Mouse (Mus musculus): ENCODE results near the gene Smim12. TPM values are rescaled to one million over a fixed set of nuclear protein-coding genes. Genes with fewer than 3 reads are reported as not detected.

Gene Smim12
- polyA plus RNA-seq, 1 experiment from 2014 or later = 35.0 TPM

- H3K4me3 ChIP-seq (ENCODE audit: low read depth, low read length) = no peak overlapping the region
- no peaks in the 10 kb centered on the region for H3K4me1 ChIP-seq (ENCODE audit: insufficient read depth)
- no peak for DNase-seq
- H3K27ac ChIP-seq (ENCODE audit: low read depth) = no peak overlapping the region
- 71% methylated on average over 1 of the region's 1 CpGs for WGBS (ENCODE audit: insufficient replicate concordance)
- no peak for ATAC-seq
- H3K4me2 ChIP-seq (ENCODE audit: low read depth, low read length) = no peak overlapping the region
- H3K9ac ChIP-seq (replicated peaks) = no peak overlapping the region
- no peaks in the 10 kb centered on the region for H3K9me3 ChIP-seq (ENCODE audit: low read length)
- H3K27me3 ChIP-seq (ENCODE audit: insufficient read depth, low read length) = no peaks in the 10 kb centered on the region
- TF ChIP-seq CTCF (IDR thresholded peaks at IDR 0.05; ENCODE audit: low read depth) = no peak
- no peak for TF ChIP-seq EP300 (IDR thresholded peaks at IDR 0.05; ENCODE audit: low read depth)
- H3K36me3 ChIP-seq (replicated peaks; ENCODE audit: insufficient read depth, low read length) = no peaks in the 10 kb centered on the region
Observed at GRCm38 (mm10) chr4:127203081-127203480, 40.5 kb upstream of the Smim12 start.

GRCm38 (mm10) chr4:127211318-127211717 lies 32.3 kb upstream of the Smim12 start:
- Histone ChIP-seq H3K4me1 (ENCODE audit: insufficient read depth) (no peaks in the 10 kb centered on the region), H3K9me3 (ENCODE audit: low read length) (no peaks in the 10 kb centered on the region), H3K27ac (ENCODE audit: low read depth) (no peak overlapping the region), H3K36me3 (replicated peaks; ENCODE audit: insufficient read depth, low read length) (no peaks in the 10 kb centered on the region), H3K4me3 (ENCODE audit: low read depth, low read length) (no peak overlapping the region), H3K4me2 (ENCODE audit: low read depth, low read length) (no peak overlapping the region), H3K27me3 (ENCODE audit: insufficient read depth, low read length) (no peaks in the 10 kb centered on the region; the same call in 1 of the 2 replicates), H3K9ac (replicated peaks) (no peak overlapping the region)
- no peak for DNase-seq
- no peak for ATAC-seq
- WGBS (ENCODE audit: insufficient replicate concordance) = 73% methylated on average over 9 of the region's 9 CpGs
- TF ChIP-seq EP300 (IDR thresholded peaks at IDR 0.05; ENCODE audit: low read depth) (no peak), CTCF (IDR thresholded peaks at IDR 0.05; ENCODE audit: low read depth) (no peak)

- no peaks in the 10 kb centered on the region; the same call in 1 of the 2 replicates for H3K27me3 ChIP-seq (ENCODE audit: insufficient read depth, low read length)
- WGBS (ENCODE audit: insufficient replicate concordance) = 18% methylated on average over 28 of the region's 28 CpGs
- H3K4me2 ChIP-seq (ENCODE audit: low read depth, low read length) = no peak overlapping the region
- ATAC-seq (no peak), DNase-seq (no peak)
- H3K4me1 ChIP-seq (ENCODE audit: insufficient read depth) = no peaks in the 10 kb centered on the region
- H3K36me3 ChIP-seq (replicated peaks; ENCODE audit: insufficient read depth, low read length) = no peaks in the 10 kb centered on the region
- H3K9ac ChIP-seq (replicated peaks) = no peak overlapping the region
- H3K9me3 ChIP-seq (ENCODE audit: low read length) = no peaks in the 10 kb centered on the region
- no peak overlapping the region for H3K4me3 ChIP-seq (ENCODE audit: low read depth, low read length)
- H3K27ac ChIP-seq (ENCODE audit: low read depth) = no peak overlapping the region
- TF ChIP-seq EP300 (IDR thresholded peaks at IDR 0.05; ENCODE audit: low read depth) = no peak
- TF ChIP-seq CTCF (IDR thresholded peaks at IDR 0.05; ENCODE audit: low read depth) = no peak
Observed at GRCm38 (mm10) chr4:127214510-127214909, 29.1 kb upstream of the Smim12 start.

- 45% methylated on average over 11 of the region's 11 CpGs for WGBS (ENCODE audit: insufficient replicate concordance)
- TF ChIP-seq CTCF (IDR thresholded peaks at IDR 0.05; ENCODE audit: low read depth) (peak; percentile 19; the same call in 1 of the 2 replicates), EP300 (IDR thresholded peaks at IDR 0.05; ENCODE audit: low read depth) (no peak)
- Histone ChIP-seq H3K36me3 (replicated peaks; ENCODE audit: insufficient read depth, low read length) (no peaks in the 10 kb centered on the region), H3K9me3 (ENCODE audit: low read length) (no peaks in the 10 kb centered on the region), H3K27me3 (ENCODE audit: insufficient read depth, low read length) (no peaks in the 10 kb centered on the region; the same call in 1 of the 2 replicates), H3K9ac (replicated peaks) (no peak overlapping the region), H3K4me3 (ENCODE audit: low read depth, low read length) (no peak overlapping the region), H3K4me1 (ENCODE audit: insufficient read depth) (no peaks in the 10 kb centered on the region), H3K4me2 (ENCODE audit: low read depth, low read length) (no peak overlapping the region), H3K27ac (ENCODE audit: low read depth) (no peak overlapping the region)
- no peak for DNase-seq
- no peak for ATAC-seq
Observed at GRCm38 (mm10) chr4:127215103-127215502, 28.5 kb upstream of the Smim12 start.

- Histone ChIP-seq H3K9ac (replicated peaks) (no peak overlapping the region), H3K9me3 (ENCODE audit: low read length) (no peaks in the 10 kb centered on the region), H3K4me1 (ENCODE audit: insufficient read depth) (no peaks in the 10 kb centered on the region), H3K27ac (ENCODE audit: low read depth) (no peak overlapping the region), H3K4me2 (ENCODE audit: low read depth, low read length) (no peak overlapping the region), H3K27me3 (ENCODE audit: insufficient read depth, low read length) (no peaks in the 10 kb centered on the region; the same call in 1 of the 2 replicates), H3K4me3 (ENCODE audit: low read depth, low read length) (no peak overlapping the region), H3K36me3 (replicated peaks; ENCODE audit: insufficient read depth, low read length) (no peaks in the 10 kb centered on the region)
- TF ChIP-seq EP300 (IDR thresholded peaks at IDR 0.05; ENCODE audit: low read depth) = no peak
- TF ChIP-seq CTCF (IDR thresholded peaks at IDR 0.05; ENCODE audit: low read depth) = no peak
- 57% methylated on average over 5 of the region's 9 CpGs for WGBS (ENCODE audit: insufficient replicate concordance)
- ATAC-seq (no peak), DNase-seq (no peak)
Observed at GRCm38 (mm10) chr4:127215799-127216198, 27.8 kb upstream of the Smim12 start.

GRCm38 (mm10) chr4:127216251-127216651 lies 27.3 kb upstream of the Smim12 start:
- TF ChIP-seq CTCF (IDR thresholded peaks at IDR 0.05; ENCODE audit: low read depth) (no peak), EP300 (IDR thresholded peaks at IDR 0.05; ENCODE audit: low read depth) (no peak)
- DNase-seq = no peak
- Histone ChIP-seq H3K4me1 (ENCODE audit: insufficient read depth) (no peaks in the 10 kb centered on the region), H3K9me3 (ENCODE audit: low read length) (no peaks in the 10 kb centered on the region), H3K27ac (ENCODE audit: low read depth) (no peak overlapping the region), H3K9ac (replicated peaks) (no peak overlapping the region), H3K36me3 (replicated peaks; ENCODE audit: insufficient read depth, low read length) (no peaks in the 10 kb centered on the region), H3K27me3 (ENCODE audit: insufficient read depth, low read length) (no peaks in the 10 kb centered on the region; the same call in 1 of the 2 replicates), H3K4me2 (ENCODE audit: low read depth, low read length) (no peak overlapping the region), H3K4me3 (ENCODE audit: low read depth, low read length) (no peak overlapping the region)
- WGBS (ENCODE audit: insufficient replicate concordance) = 70% methylated on average over 4 of the region's 4 CpGs
- ATAC-seq = no peak

- DNase-seq = no peak
- WGBS (ENCODE audit: insufficient replicate concordance) = 70% methylated on average over 11 of the region's 11 CpGs
- Histone ChIP-seq H3K4me2 (ENCODE audit: low read depth, low read length) (no peak overlapping the region), H3K9me3 (ENCODE audit: low read length) (no peaks in the 10 kb centered on the region), H3K27ac (ENCODE audit: low read depth) (no peak overlapping the region), H3K9ac (replicated peaks) (no peak overlapping the region), H3K4me1 (ENCODE audit: insufficient read depth) (no peaks in the 10 kb centered on the region), H3K4me3 (ENCODE audit: low read depth, low read length) (no peak overlapping the region), H3K36me3 (replicated peaks; ENCODE audit: insufficient read depth, low read length) (no peaks in the 10 kb centered on the region), H3K27me3 (ENCODE audit: insufficient read depth, low read length) (no peaks in the 10 kb centered on the region; the same call in 1 of the 2 replicates)
- no peak for ATAC-seq
- no peak for TF ChIP-seq EP300 (IDR thresholded peaks at IDR 0.05; ENCODE audit: low read depth)
- TF ChIP-seq CTCF (IDR thresholded peaks at IDR 0.05; ENCODE audit: low read depth) = no peak
Observed at GRCm38 (mm10) chr4:127217048-127217447, 26.5 kb upstream of the Smim12 start.
